8 mouse cellular contexts compared by ENCODE assay signal in the genomic region with DNA sequence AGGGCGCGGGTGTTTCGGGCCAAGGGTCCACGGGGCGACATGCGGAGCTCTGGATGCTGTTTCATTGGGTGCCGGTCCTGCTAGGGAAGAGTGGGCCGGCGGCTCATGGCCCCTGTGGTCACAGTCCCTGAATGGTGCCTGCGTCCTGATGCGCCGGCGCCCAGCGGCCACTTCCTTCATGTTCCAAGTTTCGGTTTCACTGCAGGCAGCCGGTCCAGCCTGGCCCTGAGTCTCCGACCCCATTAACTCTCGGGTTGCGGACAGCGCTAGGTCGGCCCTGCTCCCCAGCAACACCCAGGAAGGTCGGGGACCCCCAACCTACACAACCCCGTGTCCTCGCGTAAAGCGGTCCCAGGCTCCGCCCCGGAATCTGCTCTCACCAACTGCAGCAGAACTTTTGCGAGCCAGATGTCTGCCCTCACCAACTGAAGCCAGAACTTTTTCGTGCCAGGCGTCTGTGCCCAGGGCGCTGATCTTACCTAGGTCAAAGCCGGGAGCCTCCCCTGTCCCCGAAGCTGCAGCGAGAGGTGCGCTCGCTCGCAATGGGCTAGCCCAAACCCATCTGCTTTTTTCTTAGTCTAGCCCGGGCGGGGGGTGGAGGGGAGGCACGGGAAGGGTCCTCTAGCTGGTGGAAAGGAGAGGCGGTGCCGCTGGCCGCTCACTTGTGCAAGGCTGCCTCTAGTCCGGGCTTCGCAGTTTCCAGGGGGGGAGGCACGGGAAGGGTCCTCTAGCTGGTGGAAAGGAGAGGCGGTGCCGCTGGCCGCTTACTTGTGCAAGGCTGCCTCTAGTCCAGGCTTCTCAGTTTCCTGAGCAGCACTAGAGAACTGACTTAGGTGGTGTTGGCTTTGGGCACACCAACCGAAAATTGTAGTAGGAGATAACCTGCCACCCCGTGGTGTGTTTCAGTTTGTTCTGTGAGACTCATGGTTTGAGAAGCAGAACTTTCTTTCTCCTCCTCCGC. TPM values are rescaled to one million over a fixed set of nuclear protein-coding genes. Genes with fewer than 3 reads are reported as not detected.
DNase-seq lines count a peak whose midpoint lies in the region; ATAC-seq and TF ChIP-seq lines count a peak whose summit lies in the region.

No protein-coding gene starts in this region.

- DNase-seq in 3134 (ENCODE audit: extremely low read depth, insufficient read length, low spot score) = peak; percentile 88
- DNase-seq in adrenal gland, postnatal 14 days = peak; percentile 87
- DNase-seq in heart, embryonic 10.5 days (ENCODE audit: low spot score) = peak; percentile 79
- DNase-seq in kidney, adult 9 months = peak; percentile 80
- peak; percentile 58 to 69 for DNase-seq in spleen, adult 18-20 months

- H3K4me2 ChIP-seq in limb, embryonic 15.5 days = peak overlapping the region; percentile 96
- H3K4me2 ChIP-seq in midbrain, embryonic 15.5 days = peak overlapping the region; percentile 91

- 1% methylated on average over 53 of the region's 53 CpGs for WGBS in heart, embryonic 10.5 days
- 2% methylated on average over 53 of the region's 53 CpGs for WGBS in limb, embryonic 15.5 days
- WGBS in midbrain, embryonic 15.5 days = 2% methylated on average over 53 of the region's 53 CpGs

- TF ChIP-seq POLR2A in embryonic fibroblast, embryonic 13.5 days (IDR thresholded peaks at IDR 0.05; ENCODE audit: low read depth, low read length) = peak; percentile 62

- no peak for ATAC-seq in limb, embryonic 15.5 days (ENCODE audit: insufficient number of reproducible peaks, low FRiP score, low TSS enrichment, low read depth)
- no peak for ATAC-seq in midbrain, embryonic 15.5 days (replicated peaks)

- no peaks in the 10 kb centered on the region for H3K9me3 ChIP-seq in heart, embryonic 10.5 days
- no peaks in the 10 kb centered on the region for H3K9me3 ChIP-seq in limb, embryonic 15.5 days
- no peaks in the 10 kb centered on the region for H3K9me3 ChIP-seq in midbrain, embryonic 15.5 days

- H3K27me3 ChIP-seq in heart, embryonic 10.5 days (ENCODE audit: insufficient read depth, poor library complexity, severe bottlenecking) = peaks cover 57% of the 10 kb centered on the region
- H3K27me3 ChIP-seq in limb, embryonic 15.5 days = peaks cover 53% of the 10 kb centered on the region
- H3K27me3 ChIP-seq in midbrain, embryonic 15.5 days (replicated peaks) = peaks cover 74% of the 10 kb centered on the region

- H3K9ac ChIP-seq in limb, embryonic 15.5 days = peak overlapping the region; percentile 58
- peak overlapping the region; percentile 40 for H3K9ac ChIP-seq in midbrain, embryonic 15.5 days

- no peaks in the 10 kb centered on the region for H3K36me3 ChIP-seq in heart, embryonic 10.5 days
- no peaks in the 10 kb centered on the region for H3K36me3 ChIP-seq in limb, embryonic 15.5 days
- no peaks in the 10 kb centered on the region for H3K36me3 ChIP-seq in midbrain, embryonic 15.5 days (replicated peaks)

- TF ChIP-seq CTCF in embryonic fibroblast, embryonic 13.5 days (IDR thresholded peaks at IDR 0.05; ENCODE audit: borderline replicate concordance, insufficient read depth, low read length) = no peak

- peaks cover 3% of the 10 kb centered on the region; the same call in 1 of the 2 replicates for H3K4me1 ChIP-seq in embryonic fibroblast, embryonic 13.5 days (ENCODE audit: control insufficient read depth, insufficient read depth, low read length)
- peaks cover 47% of the 10 kb centered on the region for H3K4me1 ChIP-seq in heart, embryonic 10.5 days
- H3K4me1 ChIP-seq in limb, embryonic 15.5 days = peaks cover 39% of the 10 kb centered on the region
- H3K4me1 ChIP-seq in midbrain, embryonic 15.5 days = peaks cover 24% of the 10 kb centered on the region

- peak overlapping the region; percentile 82 for H3K27ac ChIP-seq in embryonic fibroblast, embryonic 13.5 days (ENCODE audit: insufficient read depth, low read length)
- peak overlapping the region; percentile 93 for H3K27ac ChIP-seq in heart, embryonic 10.5 days
- peak overlapping the region; percentile 83 for H3K27ac ChIP-seq in limb, embryonic 15.5 days
- H3K27ac ChIP-seq in midbrain, embryonic 15.5 days = no peak overlapping the region

- peak overlapping the region; percentile 54 for H3K4me3 ChIP-seq in embryonic fibroblast, embryonic 13.5 days (ENCODE audit: insufficient read depth, low read length)
- H3K4me3 ChIP-seq in heart, embryonic 10.5 days = peak overlapping the region; percentile 79
- H3K4me3 ChIP-seq in limb, embryonic 15.5 days = peak overlapping the region; percentile 68
- H3K4me3 ChIP-seq in midbrain, embryonic 15.5 days = peak overlapping the region; percentile 43

RNA-seq across cellular contexts. Expression of a gene that starts 2.3 kb away (rescaled TPM):
- total RNA-seq in adrenal gland, postnatal 14 days (2021) = 25.6 and 28.0 TPM in 2 replicates
- polyA plus RNA-seq in embryonic fibroblast, embryonic 13.5 days (2011; ENCODE audit: insufficient read length, low read depth, missing spikeins) = 48.6 and 61.2 TPM in 2 replicates
- polyA plus RNA-seq in heart, embryonic 10.5 days (2016; fragmentation: Nextera tagmentation; extraction: Ambion mirVana) = 7.5 and 9.5 TPM in 2 replicates
- polyA plus RNA-seq in limb, embryonic 15.5 days (2015; fragmentation: Nextera tagmentation; extraction: Ambion mirVana) = 3.1 and 3.7 TPM in 2 replicates
- 1.4 and 1.6 TPM in 2 replicates for polyA plus RNA-seq in midbrain, embryonic 15.5 days (2015; fragmentation: Nextera tagmentation; extraction: Ambion mirVana)

RNA-seq across cellular contexts. Expression of a gene that starts 35.2 kb away (rescaled TPM):
- 7.5 and 9.7 TPM in 2 replicates for total RNA-seq in adrenal gland, postnatal 14 days (2021)
- polyA plus RNA-seq in embryonic fibroblast, embryonic 13.5 days (2011; ENCODE audit: insufficient read length, low read depth, missing spikeins) = 9.0 and 10.8 TPM in 2 replicates
- polyA plus RNA-seq in heart, embryonic 10.5 days (2016; fragmentation: Nextera tagmentation; extraction: Ambion mirVana) = 10.8 and 11.2 TPM in 2 replicates
- 10.7 and 11.1 TPM in 2 replicates for polyA plus RNA-seq in limb, embryonic 15.5 days (2015; fragmentation: Nextera tagmentation; extraction: Ambion mirVana)
- polyA plus RNA-seq in midbrain, embryonic 15.5 days (2015; fragmentation: Nextera tagmentation; extraction: Ambion mirVana) = 6.9 and 7.4 TPM in 2 replicates

RNA-seq across cellular contexts. Expression of a gene that starts 35.2 kb away (rescaled TPM):
- 14.8 and 15.7 TPM in 2 replicates for total RNA-seq in adrenal gland, postnatal 14 days (2021)
- 16.1 and 17.3 TPM in 2 replicates for polyA plus RNA-seq in embryonic fibroblast, embryonic 13.5 days (2011; ENCODE audit: insufficient read length, low read depth, missing spikeins)
- 7.1 and 7.9 TPM in 2 replicates for polyA plus RNA-seq in heart, embryonic 10.5 days (2016; fragmentation: Nextera tagmentation; extraction: Ambion mirVana)
- 6.9 and 8.0 TPM in 2 replicates for polyA plus RNA-seq in limb, embryonic 15.5 days (2015; fragmentation: Nextera tagmentation; extraction: Ambion mirVana)
- polyA plus RNA-seq in midbrain, embryonic 15.5 days (2015; fragmentation: Nextera tagmentation; extraction: Ambion mirVana) = 5.2 and 6.6 TPM in 2 replicates
